Mouse (Mus musculus) heart, adult 2 months (tissue): ENCODE measurements around the gene Aptx. TPM values are rescaled to one million over a fixed set of nuclear protein-coding genes. Genes with fewer than 3 reads are reported as not detected.

ENCODE experiments used
- DNase-seq, 2 experiments: peaks; one replicate each; pipeline ENCODE4 v3.0.0; 2021
- H3K27ac ChIP-seq: fragments of 200-600 bp; 2 replicates; pipeline ENCODE4 v1.8.1; 2022
- H3K27me3 ChIP-seq: fragments of 200-500 bp; 2 replicates; pipeline ENCODE4 v1.6.1; 2012; ENCODE audit warnings: mild to moderate bottlenecking, low read length, inconsistent platforms, mixed read lengths; ENCODE audit not compliant: control insufficient read depth, insufficient read depth
- H3K36me3 ChIP-seq: fragments of 200-500 bp; 2 replicates; pipeline ENCODE4 v1.6.1; 2012; ENCODE audit warnings: low read length, inconsistent platforms; ENCODE audit not compliant: control insufficient read depth, insufficient read depth
- H3K4me1 ChIP-seq: fragments of 200-500 bp; 2 replicates; pipeline ENCODE4 v1.6.1; 2011; ENCODE audit warnings: low read length; ENCODE audit not compliant: control insufficient read depth, insufficient read depth
- H3K4me3 ChIP-seq: fragments of 200-600 bp; 2 replicates; pipeline ENCODE4 v1.8.1; 2022
- H3K79me2 ChIP-seq: fragments of 200-500 bp; replicated peaks from 2 replicates; pipeline ENCODE4 v1.6.1; 2012; ENCODE audit warnings: mild to moderate bottlenecking, inconsistent platforms, low read length, moderate library complexity, mixed read lengths; ENCODE audit not compliant: control insufficient read depth, insufficient read depth
- H3K9ac ChIP-seq: fragments of 200-500 bp; 2 replicates; pipeline ENCODE4 v1.6.1; 2012; ENCODE audit warnings: low read depth, mild to moderate bottlenecking, control low read depth, inconsistent platforms, low read length, mixed read lengths
- CTCF ChIP-seq: fragments of 200-600 bp; IDR thresholded peaks from 2 replicates; pipeline ENCODE4 v1.8.1; 2022; ENCODE audit warnings: antibody characterized with exemption, mild to moderate bottlenecking, moderate library complexity
- EP300 ChIP-seq: fragments of 200-500 bp; IDR thresholded peaks from 2 replicates; pipeline ENCODE4 v1.6.1; 2011; ENCODE audit warnings: low read depth, low read length, control low read depth; ENCODE audit not compliant: insufficient read depth
- POLR2A ChIP-seq: fragments of 200-500 bp; IDR thresholded peaks from 2 replicates; pipeline ENCODE4 v1.6.1; 2011; ENCODE audit warnings: mild to moderate bottlenecking, low read depth, low read length, control low read depth; ENCODE audit not compliant: insufficient read depth
- whole genome bisulfite sequencing: fragments of 180-500 bp; shearing (Covaris S2); methylation state at CpG from one replicate; pipeline ENCODE4 v1.1.7; 2018; 5-methylcytosine and 5-hydroxymethylcytosine counted together
- intact Hi-C: fragments of 180-260 bp; cut with DNase I; formaldehyde crosslinking; loops from one replicate; pipeline ENCODE4 v1.15.1; 2025
- polyA plus RNA-seq: library from polyadenylated mRNA; depleted of rRNA; stranded (reverse); fragments of >200 nt; gene quantifications from 2 replicates; pipeline ENCODE4 v1.2.3, GENCODE M21; 2012
- total RNA-seq, 2 experiments: library from RNA; stranded (reverse); gene quantifications; 2 replicates each; pipeline ENCODE4 v1.2.3; 2021

Aptx gene
- total and polyA plus RNA-seq, 3 experiments = 7.6 to 16.8 (median 14.4) TPM

- Histone ChIP-seq H3K4me3 (peak overlapping the region; percentile 51), H3K27ac (peak overlapping the region; percentile 98), H3K79me2 (no peaks in the 10 kb centered on the region), H3K4me1 (peaks cover 9% of the 10 kb centered on the region), H3K27me3 (no peaks in the 10 kb centered on the region), H3K36me3 (peaks cover 4% of the 10 kb centered on the region; the same call in 1 of the 2 replicates), H3K9ac (0 out of 2 replicates have a peak overlapping the region, but pooled peaks have one; percentile 32)
- DNase-seq = no peak
- no peak for TF ChIP-seq POLR2A
- TF ChIP-seq EP300 = no peak
- TF ChIP-seq CTCF = no peak
- WGBS = 22% methylated on average over 9 of the region's 9 CpGs
- intact Hi-C loops = loop anchor here (1.0 kb wide), 1 partner anchor 19 kb away; the partner anchor contains the start of gene Dnaja1
These were observed 799 bp upstream of the Aptx start for GRCm38 (mm10) chr4:40703710-40704275.

- H3K79me2 ChIP-seq = no peaks in the 10 kb centered on the region
- peaks cover 4% of the 10 kb centered on the region; the same call in 1 of the 2 replicates for H3K36me3 ChIP-seq
- intact Hi-C loops = no loop called here
- TF ChIP-seq EP300 (no peak), CTCF (no peak), POLR2A (no peak)
- H3K4me3 ChIP-seq = no peak overlapping the region
- H3K4me1 ChIP-seq = peaks cover 9% of the 10 kb centered on the region
- no peak for DNase-seq
- H3K27ac ChIP-seq = peak overlapping the region; percentile 98; the same call in 1 of the 2 replicates
- H3K27me3 ChIP-seq = no peaks in the 10 kb centered on the region
- no peak overlapping the region for H3K9ac ChIP-seq
- WGBS = 63% methylated on average over 3 of the region's 3 CpGs
These were observed 1.2 kb downstream of the Aptx start for GRCm38 (mm10) chr4:40701796-40702195.

GRCm38 (mm10) chr4:40700216-40700615, 2.8 kb downstream of the Aptx start:
- no peaks in the 10 kb centered on the region for H3K27me3 ChIP-seq
- no peaks in the 10 kb centered on the region for H3K79me2 ChIP-seq
- TF ChIP-seq EP300 (no peak), CTCF (no peak), POLR2A (no peak)
- H3K4me3 ChIP-seq = no peak overlapping the region
- intact Hi-C loops = no loop called here
- no peak overlapping the region for H3K9ac ChIP-seq
- H3K27ac ChIP-seq = no peak overlapping the region
- H3K36me3 ChIP-seq = peaks cover 4% of the 10 kb centered on the region; the same call in 1 of the 2 replicates
- WGBS = 69% methylated on average over 8 of the region's 8 CpGs
- DNase-seq = peak in 1 of 2 experiments; percentile 22
- H3K4me1 ChIP-seq = peaks cover 9% of the 10 kb centered on the region

GRCm38 (mm10) chr4:40697059-40697458, 5.9 kb downstream of the Aptx start:
- Histone ChIP-seq H3K9ac (no peak overlapping the region), H3K4me1 (peaks cover 2% of the 10 kb centered on the region), H3K4me3 (no peak overlapping the region), H3K36me3 (peaks cover 2% of the 10 kb centered on the region; the same call in 1 of the 2 replicates), H3K27me3 (no peaks in the 10 kb centered on the region), H3K27ac (no peak overlapping the region), H3K79me2 (no peaks in the 10 kb centered on the region)
- no peak for TF ChIP-seq CTCF
- no peak for TF ChIP-seq POLR2A
- TF ChIP-seq EP300 = no peak
- DNase-seq = no peak
- 83% methylated on average over 7 of the region's 7 CpGs for WGBS
- intact Hi-C loops = no loop called here

GRCm38 (mm10) chr4:40691100-40691499, 11.9 kb downstream of the Aptx start:
- no peaks in the 10 kb centered on the region for H3K27me3 ChIP-seq
- H3K4me3 ChIP-seq = no peak overlapping the region
- no peaks in the 10 kb centered on the region for H3K4me1 ChIP-seq
- no peak overlapping the region for H3K27ac ChIP-seq
- 91% methylated on average over 11 of the region's 11 CpGs for WGBS
- no peaks in the 10 kb centered on the region for H3K79me2 ChIP-seq
- no peaks in the 10 kb centered on the region for H3K36me3 ChIP-seq
- intact Hi-C loops = no loop called here
- TF ChIP-seq POLR2A = no peak
- DNase-seq = no peak
- no peak overlapping the region for H3K9ac ChIP-seq

GRCm38 (mm10) chr4:40683306-40683705, 19.7 kb downstream of the Aptx start:
- Histone ChIP-seq H3K4me1 (no peaks in the 10 kb centered on the region), H3K4me3 (no peak overlapping the region), H3K36me3 (no peaks in the 10 kb centered on the region), H3K9ac (no peak overlapping the region), H3K27ac (no peak overlapping the region), H3K27me3 (no peaks in the 10 kb centered on the region), H3K79me2 (no peaks in the 10 kb centered on the region)
- 79% methylated on average over 2 of the region's 2 CpGs for WGBS
- TF ChIP-seq POLR2A = no peak
- no peak for TF ChIP-seq CTCF
- no peak for TF ChIP-seq EP300
- intact Hi-C loops = loop anchor here (5.0 kb wide), 1 partner anchor 546 kb away; no protein-coding TSS in a partner anchor
- no peak for DNase-seq
